Mouse (Mus musculus) intestine, embryonic 14.5 days (tissue): ENCODE measurements around the gene Pde11a. TPM values are rescaled to one million over a fixed set of nuclear protein-coding genes. Genes with fewer than 3 reads are reported as not detected.

ENCODE experiments used
- ATAC-seq: fragments of 200-750 bp; cut with Nextera tagmentation; replicated peaks from 2 replicates; pipeline ENCODE4 v1.8.0; 2017; ENCODE audit warnings: low read depth, moderate number of reproducible peaks, moderate TSS enrichment, moderate library complexity; ENCODE audit not compliant: low FRiP score, low TSS enrichment
- DNase-seq: peaks from one replicate; pipeline ENCODE4 v3.0.0-alpha.2; 2018; ENCODE audit warnings: low spot score
- H3K27ac ChIP-seq: fragments of 300-500 bp; sonication (generic); 2 replicates; pipeline ENCODE4 v1.5.1; 2014; ENCODE audit warnings: low read depth, mild to moderate bottlenecking, control low read depth
- H3K27me3 ChIP-seq: fragments of 300-500 bp; sonication (generic); replicated peaks from 2 replicates; pipeline ENCODE4 v1.6.1; 2014; ENCODE audit warnings: low read length, control low read depth; ENCODE audit not compliant: control insufficient read depth, insufficient read depth
- H3K36me3 ChIP-seq: fragments of 300-500 bp; sonication (generic); 2 replicates; pipeline ENCODE4 v1.6.1; 2014; ENCODE audit warnings: low read length, control low read depth; ENCODE audit not compliant: control insufficient read depth, insufficient read depth
- H3K4me1 ChIP-seq: fragments of 300-500 bp; sonication (generic); replicated peaks from 2 replicates; pipeline ENCODE4 v1.6.1; 2014; ENCODE audit warnings: low read length, control low read depth, mixed read lengths; ENCODE audit not compliant: control insufficient read depth, insufficient read depth
- H3K4me2 ChIP-seq: fragments of 300-500 bp; sonication (generic); 2 replicates; pipeline ENCODE4 v1.6.1; 2014; ENCODE audit warnings: low read length
- H3K4me3 ChIP-seq: fragments of 300-500 bp; sonication (generic); 2 replicates; pipeline ENCODE4 v1.5.1; 2014; ENCODE audit warnings: low read depth, low read length, control low read depth, mixed read lengths
- H3K9ac ChIP-seq: fragments of 300-500 bp; sonication (generic); 2 replicates; pipeline ENCODE4 v1.6.1; 2014; ENCODE audit warnings: mild to moderate bottlenecking, low read length
- H3K9me3 ChIP-seq: fragments of 300-500 bp; sonication (generic); 2 replicates; pipeline ENCODE4 v1.6.1; 2016; ENCODE audit warnings: low read length, control low read depth; ENCODE audit not compliant: control insufficient read depth
- WGBS: fragments of 180-500 bp; shearing (Covaris S2); extraction: QIAGEN DNeasy Blood & Tissue Kit; methylation state at CpG from one replicate; pipeline ENCODE4 v1.1.7; 2014; 5-methylcytosine and 5-hydroxymethylcytosine counted together
- polyA plus RNA-seq: library from polyadenylated mRNA; unstranded; fragments of >200 nt; fragmentation: Nextera tagmentation; extraction: Ambion mirVana; gene quantifications from 2 replicates; pipeline ENCODE4 v1.2.1, GENCODE M21; 2014

The Pde11a gene
- polyA plus RNA-seq, 1 experiment from 2014 or later, result 0.42 TPM

- DNase-seq (no peak), ATAC-seq (no peak)
- Histone ChIP-seq H3K4me1 (no peaks in the 10 kb centered on the region; the same call in 1 of the 2 replicates), H3K9me3 (no peaks in the 10 kb centered on the region), H3K9ac (no peak overlapping the region), H3K4me3 (no peak overlapping the region), H3K4me2 (no peak overlapping the region), H3K36me3 (no peaks in the 10 kb centered on the region), H3K27ac (no peak overlapping the region), H3K27me3 (no peaks in the 10 kb centered on the region)
- 88% methylated on average over 12 of the region's 12 CpGs for WGBS
These were observed 290.8 kb downstream of the Pde11a start for GRCm38 (mm10) chr2:76047740-76048139.

- ATAC-seq (no peak), DNase-seq (no peak)
- no peak overlapping the region for H3K4me2 ChIP-seq
- H3K27me3 ChIP-seq, result no peaks in the 10 kb centered on the region
- H3K4me3 ChIP-seq, result no peak overlapping the region
- no peaks in the 10 kb centered on the region for H3K4me1 ChIP-seq
- H3K9me3 ChIP-seq, result no peaks in the 10 kb centered on the region
- H3K27ac ChIP-seq, result no peak overlapping the region
- H3K9ac ChIP-seq, result no peak overlapping the region
- whole genome bisulfite sequencing, result 84% methylated on average over 10 of the region's 10 CpGs
- H3K36me3 ChIP-seq, result no peaks in the 10 kb centered on the region
These were observed 296.4 kb downstream of the Pde11a start for GRCm38 (mm10) chr2:76042210-76042609.

- H3K9ac ChIP-seq, result no peak overlapping the region
- WGBS, result 96% methylated on average over 7 of the region's 7 CpGs
- no peaks in the 10 kb centered on the region for H3K4me1 ChIP-seq
- H3K27ac ChIP-seq, result no peak overlapping the region
- no peaks in the 10 kb centered on the region for H3K36me3 ChIP-seq
- ATAC-seq (no peak), DNase-seq (no peak)
- H3K4me2 ChIP-seq, result no peak overlapping the region
- no peak overlapping the region for H3K4me3 ChIP-seq
- H3K27me3 ChIP-seq, result no peaks in the 10 kb centered on the region
- H3K9me3 ChIP-seq, result no peaks in the 10 kb centered on the region
These were observed 298.5 kb downstream of the Pde11a start for GRCm38 (mm10) chr2:76040116-76040515.

GRCm38 (mm10) chr2:76030080-76030479 is 308.5 kb downstream of the Pde11a start:
- no peak for ATAC-seq
- H3K4me2 ChIP-seq, result 0 out of 2 replicates have a peak overlapping the region, but pooled peaks have one; percentile 43
- no peak overlapping the region for H3K27ac ChIP-seq
- no peak overlapping the region for H3K4me3 ChIP-seq
- no peaks in the 10 kb centered on the region for H3K9me3 ChIP-seq
- no peaks in the 10 kb centered on the region for H3K36me3 ChIP-seq
- H3K9ac ChIP-seq, result peak overlapping the region; percentile 16; the same call in 1 of the 2 replicates
- WGBS, result 36% methylated on average over 8 of the region's 8 CpGs
- no peak for DNase-seq
- peaks cover 15% of the 10 kb centered on the region for H3K4me1 ChIP-seq
- H3K27me3 ChIP-seq, result no peaks in the 10 kb centered on the region

GRCm38 (mm10) chr2:76029081-76029901 is 309.3 kb downstream of the Pde11a start:
- 22% methylated on average over 20 of the region's 20 CpGs for WGBS
- H3K27ac ChIP-seq, result peak overlapping the region; percentile 59; the same call in 1 of the 2 replicates
- no peaks in the 10 kb centered on the region for H3K36me3 ChIP-seq
- H3K4me3 ChIP-seq, result no peak overlapping the region
- DNase-seq (peak; percentile 65), ATAC-seq (peak; percentile 47; the same call in 1 of the 2 replicates)
- H3K4me1 ChIP-seq, result peaks cover 15% of the 10 kb centered on the region
- H3K4me2 ChIP-seq, result peak overlapping the region; percentile 43
- H3K9ac ChIP-seq, result peak overlapping the region; percentile 16; the same call in 1 of the 2 replicates
- H3K27me3 ChIP-seq, result no peaks in the 10 kb centered on the region
- H3K9me3 ChIP-seq, result no peaks in the 10 kb centered on the region

- H3K9me3 ChIP-seq, result no peaks in the 10 kb centered on the region
- H3K4me2 ChIP-seq, result no peak overlapping the region
- no peak overlapping the region for H3K9ac ChIP-seq
- no peak overlapping the region for H3K4me3 ChIP-seq
- H3K36me3 ChIP-seq, result no peaks in the 10 kb centered on the region
- ATAC-seq (no peak), DNase-seq (no peak)
- WGBS, result 31% methylated on average over 7 of the region's 7 CpGs
- no peak overlapping the region for H3K27ac ChIP-seq
- H3K4me1 ChIP-seq, result no peaks in the 10 kb centered on the region
- H3K27me3 ChIP-seq, result no peaks in the 10 kb centered on the region
These were observed 321.7 kb downstream of the Pde11a start for GRCm38 (mm10) chr2:76016890-76017289.

GRCm38 (mm10) chr2:76016136-76016535 is 322.4 kb downstream of the Pde11a start:
- no peaks in the 10 kb centered on the region for H3K4me1 ChIP-seq
- no peaks in the 10 kb centered on the region for H3K9me3 ChIP-seq
- no peak overlapping the region for H3K27ac ChIP-seq
- H3K9ac ChIP-seq, result no peak overlapping the region
- no peak for ATAC-seq
- H3K4me2 ChIP-seq, result no peak overlapping the region
- no peak overlapping the region for H3K4me3 ChIP-seq
- H3K27me3 ChIP-seq, result no peaks in the 10 kb centered on the region
- 87% methylated on average over 8 of the region's 8 CpGs for WGBS
- no peaks in the 10 kb centered on the region for H3K36me3 ChIP-seq
- no peak for DNase-seq

GRCm38 (mm10) chr2:76015460-76015859 is 323.1 kb downstream of the Pde11a start:
- H3K9me3 ChIP-seq, result no peaks in the 10 kb centered on the region
- H3K27me3 ChIP-seq, result no peaks in the 10 kb centered on the region
- no peaks in the 10 kb centered on the region for H3K36me3 ChIP-seq
- H3K4me3 ChIP-seq, result no peak overlapping the region
- H3K4me1 ChIP-seq, result no peaks in the 10 kb centered on the region
- H3K4me2 ChIP-seq, result no peak overlapping the region
- WGBS, result 94% methylated on average over 7 of the region's 7 CpGs
- ATAC-seq (no peak), DNase-seq (no peak)
- H3K27ac ChIP-seq, result no peak overlapping the region
- H3K9ac ChIP-seq, result no peak overlapping the region

- H3K9ac ChIP-seq, result no peak overlapping the region
- 92% methylated on average over 3 of the region's 3 CpGs for WGBS
- no peaks in the 10 kb centered on the region for H3K27me3 ChIP-seq
- no peaks in the 10 kb centered on the region for H3K4me1 ChIP-seq
- H3K4me3 ChIP-seq, result no peak overlapping the region
- no peaks in the 10 kb centered on the region for H3K9me3 ChIP-seq
- H3K36me3 ChIP-seq, result no peaks in the 10 kb centered on the region
- H3K4me2 ChIP-seq, result no peak overlapping the region
- H3K27ac ChIP-seq, result no peak overlapping the region
- ATAC-seq, result no peak
- DNase-seq, result no peak
These were observed 323.9 kb downstream of the Pde11a start for GRCm38 (mm10) chr2:76014659-76015058.
